Comparison of ENCODE assay signal across 24 mouse cellular contexts in genomic region chr13:21943644-21944043, GRCm38 (mm10). TPM values are rescaled to one million over a fixed set of nuclear protein-coding genes. Genes with fewer than 3 reads are reported as not detected.
DNase-seq lines count a peak whose midpoint lies in the region; TF ChIP-seq lines count a peak whose summit lies in the region.
"Had no signal": no experiment of that assay in that cellular context is flagged by ENCODE, and none has a peak within 500 bp of the region (broad histone marks: within the 10 kb centered on the region; RNA-seq: fewer than 3 reads in every experiment).

No protein-coding gene starts in this region.

- DNase-seq in embryo, embryonic 9.5 days (ENCODE audit: extremely low spot score), result peak; percentile 10
- DNase-seq in embryo, embryonic 11 days, result no peak
- no peak for DNase-seq in testis, postnatal 14 days (ENCODE audit: low spot score)
- DNase-seq in R1 (ENCODE audit: low read depth, low spot score), result peak; percentile 31
- no peak for DNase-seq in adrenal gland, postnatal 10 days
- DNase-seq in gastrocnemius, postnatal 36 days, result no peak
- DNase-seq: adrenal gland, adult 2 months; adrenal gland, postnatal 36 days; cerebellum, adult 2 months; cerebellum, postnatal 10 days; gastrocnemius, postnatal 10 days; heart, postnatal 10 days; kidney, adult 11 months had no signal

- no peak overlapping the region for H3K27ac ChIP-seq in testis, adult 2 months (ENCODE audit: control insufficient read depth, insufficient read depth, low read depth, low read length)
- H3K27ac ChIP-seq: embryonic facial prominence, embryonic 12.5 days; hindbrain, embryonic 13.5 days had no signal

- peak overlapping the region; percentile 38; the same call in 1 of the 2 replicates for H3K4me3 ChIP-seq in testis, adult 2 months (ENCODE audit: control insufficient read depth, low read depth, low read length)
- H3K4me3 ChIP-seq: embryonic facial prominence, embryonic 12.5 days; hindbrain, embryonic 13.5 days had no signal

- no peak for TF ChIP-seq POLR2A in testis, adult 2 months (IDR thresholded peaks at IDR 0.05; ENCODE audit: control insufficient read depth, low read depth, low read length)

- H3K27me3 ChIP-seq in testis, adult 2 months (ENCODE audit: control insufficient read depth, insufficient read depth, low read length), result no peaks in the 10 kb centered on the region
- H3K27me3 ChIP-seq: embryonic facial prominence, embryonic 12.5 days; Patski had no signal

- peaks cover 4% of the 10 kb centered on the region for H3K4me1 ChIP-seq in testis, adult 2 months (ENCODE audit: control insufficient read depth, insufficient read depth, low read length)

- intact Hi-C loops in gastrocnemius, postnatal 36 days (cut with DNase I), result no loop called here

- no peak for TF ChIP-seq CTCF in testis, adult 2 months (IDR thresholded peaks at IDR 0.05; ENCODE audit: control insufficient read depth, insufficient read depth, insufficient replicate concordance, low read depth, low read length)

- no peaks in the 10 kb centered on the region for H3K36me3 ChIP-seq in testis, adult 2 months (ENCODE audit: control insufficient read depth, insufficient read depth, low read length)

RNA-seq across cellular contexts. Expression of gene Zfp184, which starts 1.2 kb away (rescaled TPM):
- 2.7 and 2.8 TPM in 2 replicates for polyA plus RNA-seq in testis, adult 2 months (2012; rRNA removed)
- total RNA-seq in adrenal gland, postnatal 10 days (2021), result 1 to 10 TPM; 2.0 to 2.4 TPM
- under 1 TPM; 0.26 to 0.30 TPM for total RNA-seq in gastrocnemius, postnatal 36 days (2021)

RNA-seq across cellular contexts. Expression of gene Pom121l2, which starts 37.4 kb away (rescaled TPM):
- 128 and 157 TPM in 2 replicates for polyA plus RNA-seq in testis, adult 2 months (2012; rRNA removed)
- not detected for total RNA-seq in adrenal gland, postnatal 10 days (2021)
- not detected for total RNA-seq in gastrocnemius, postnatal 36 days (2021)
- total RNA-seq: adrenal gland, adult 2 months; adrenal gland, postnatal 36 days; gastrocnemius, postnatal 10 days; heart, adult 8-10 months; heart, postnatal 10 days; hematopoietic stem cell, adult 5-6 weeks; hindbrain, postnatal 0 days had no signal
- polyA plus RNA-seq: adrenal gland, adult 2 months; cerebellum, adult 2 months; forebrain, embryonic 16.5 days; frontal cortex, adult 2 months; heart, embryonic 14.5 days; hindbrain, embryonic 13.5 days; hindbrain, postnatal 0 days; intestine, embryonic 14.5 days; Patski had no signal

Comparison
In these comparisons a context has a peak if more than half of its experiments do, and no peak if none do; other contexts are left out.
1. DNase-seq: peak in embryo, embryonic 9.5 days (single experiment) and R1 (single experiment); none in embryo, embryonic 11 days (single experiment), testis, postnatal 14 days (single experiment), adrenal gland, postnatal 10 days (single experiment) and gastrocnemius, postnatal 36 days (0 of 2).